Mouse (Mus musculus): Measurements from ENCODE around the gene Creb3l1.

Creb3l1 gene

DNA sequence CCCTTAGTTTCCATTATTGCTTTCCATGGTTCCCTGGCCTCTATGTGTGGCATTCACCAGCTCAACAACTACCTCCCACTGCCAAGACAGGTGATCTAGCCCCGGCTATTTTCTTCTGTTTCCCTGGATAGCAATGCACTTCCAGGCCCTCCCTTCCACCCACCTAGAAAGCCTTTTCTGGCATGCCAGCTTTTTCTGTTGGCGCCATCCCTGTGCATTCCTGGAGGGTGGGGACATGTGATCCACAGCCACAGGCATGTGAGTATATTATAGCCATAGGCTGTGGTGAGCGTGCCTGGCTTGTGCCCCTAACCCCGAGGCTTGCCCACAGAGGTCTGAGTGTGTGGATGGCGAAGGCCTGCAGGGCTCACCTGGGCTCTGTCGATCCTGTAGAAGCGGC lies 88.1 kb downstream of the Creb3l1 start:
- DNase-seq = no peak

DNA sequence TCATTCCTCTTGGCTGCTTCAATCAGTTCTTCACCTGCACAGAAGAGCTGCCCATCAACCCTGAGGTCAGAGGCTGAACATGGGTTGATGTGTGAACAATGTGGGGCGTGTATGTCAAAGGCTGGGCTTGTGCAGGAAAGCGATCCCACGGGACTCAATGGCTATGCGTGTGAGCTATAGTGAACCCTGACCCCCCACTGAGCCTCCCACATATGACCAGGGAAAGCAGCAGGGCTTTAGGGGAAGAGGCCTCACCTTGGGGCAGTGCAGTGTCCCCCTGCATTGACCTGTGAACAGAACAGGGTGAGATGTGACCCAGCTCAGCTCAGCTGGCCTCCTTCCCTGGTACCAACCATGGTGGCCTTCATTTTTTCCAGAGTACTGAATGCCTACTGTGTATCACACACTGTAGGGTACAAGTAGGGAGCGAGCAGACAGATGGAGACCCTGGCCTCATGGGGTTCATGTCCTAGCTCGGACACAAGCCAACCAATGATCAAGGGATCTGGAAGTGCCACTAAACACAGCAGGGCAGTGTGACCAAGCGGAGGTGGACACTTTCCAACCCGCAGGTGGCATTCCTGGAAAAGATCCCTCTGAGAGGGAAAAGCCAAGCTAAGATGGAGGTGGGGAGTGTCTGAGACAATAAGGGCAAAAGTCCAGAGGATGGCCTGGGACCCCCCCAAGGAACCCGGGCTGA lies 89.3 kb downstream of the Creb3l1 start:
- DNase-seq = no peak

DNA sequence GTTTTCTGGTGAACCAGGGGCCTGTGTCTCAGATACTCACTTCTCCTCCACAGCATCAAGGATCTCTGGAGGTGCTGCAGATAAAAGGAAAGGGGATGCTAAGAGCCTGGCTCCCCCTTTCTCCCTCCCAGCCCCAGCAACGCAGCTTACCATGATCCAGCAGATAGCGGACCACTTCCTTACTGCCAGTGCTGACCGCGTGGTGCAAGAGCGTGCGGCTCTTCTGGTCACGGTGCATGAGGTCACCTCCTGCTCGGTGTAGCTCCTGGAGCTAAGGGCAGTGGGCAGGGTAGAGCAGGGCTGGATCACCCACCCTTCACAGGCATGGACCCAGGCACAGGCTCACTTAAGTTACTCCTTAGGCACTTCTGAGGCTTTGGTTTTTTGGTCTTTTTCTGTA lies 90.3 kb downstream of the Creb3l1 start:
- DNase-seq = no peak

DNA sequence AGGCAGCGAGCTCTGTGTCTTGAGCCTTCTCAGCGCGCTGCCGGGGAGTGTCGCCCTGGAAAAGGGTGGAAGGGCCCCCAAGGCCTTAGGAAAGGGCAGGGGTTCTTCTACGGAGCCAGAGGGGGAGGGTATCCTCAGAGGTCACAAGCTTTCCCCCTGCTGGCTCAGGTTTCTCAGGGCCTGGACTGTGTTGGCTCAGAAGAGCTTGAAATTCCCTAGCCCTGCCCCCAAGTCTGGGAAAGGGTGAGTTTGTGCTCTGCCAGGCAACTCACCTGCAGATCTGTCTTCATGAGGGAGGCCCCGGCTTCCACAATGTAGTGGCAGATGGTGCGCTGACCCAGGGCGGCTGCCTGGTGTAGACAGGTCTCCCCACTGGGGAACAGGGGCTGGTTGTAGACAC lies 90.8 kb downstream of the Creb3l1 start:
- no peak for DNase-seq

DNA sequence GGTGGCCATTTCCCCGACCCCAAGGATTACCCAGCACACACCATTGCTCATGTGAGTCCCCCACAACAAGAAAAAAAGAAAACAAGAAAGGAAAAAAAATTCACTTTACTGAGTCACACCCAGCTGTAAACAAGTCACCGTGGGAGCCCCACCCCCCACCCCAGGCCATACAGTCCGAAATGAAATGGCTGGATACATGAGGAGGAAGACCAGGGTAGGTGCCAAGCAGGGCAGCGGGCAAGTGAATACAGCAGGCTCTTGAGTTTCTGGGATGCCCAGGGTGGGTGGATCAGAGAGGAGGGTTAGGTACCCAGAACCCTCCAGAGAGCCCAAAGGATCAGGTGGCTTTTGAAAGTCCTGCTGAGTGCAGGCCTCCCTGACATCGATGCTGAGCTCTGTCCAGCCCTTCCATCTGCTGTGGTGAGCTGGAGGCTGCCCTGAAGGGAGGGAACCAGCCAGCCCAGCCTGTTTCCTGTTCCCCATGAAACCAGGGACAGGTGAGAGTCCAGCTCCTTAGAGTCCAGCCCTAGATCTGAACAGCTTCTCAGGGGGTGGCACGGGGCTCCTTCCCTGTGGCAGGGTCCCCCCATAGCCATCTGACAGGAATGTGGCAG lies 91.5 kb downstream of the Creb3l1 start:
- DNase-seq = no peak
